Mouse (Mus musculus) MEL (cell line): ENCODE data around the gene Ehd2. TPM values are rescaled to one million over a fixed set of nuclear protein-coding genes. Genes with fewer than 3 reads are reported as not detected.
A peak's percentile ranks its signal among the peaks of the same experiment; 100 is the strongest.

Experiments used
- DNase-seq: peaks from one replicate; pipeline ENCODE4 v3.0.0; 2011; ENCODE audit warnings: low read depth, low spot score
- H3K27ac ChIP-seq: 2 replicates; pipeline ENCODE4 v1.5.1; 2012; ENCODE audit warnings: low read depth, mild to moderate bottlenecking, control low read depth, low read length, moderate library complexity; ENCODE audit not compliant: control insufficient read depth
- H3K27me3 ChIP-seq, 2 experiments: fragments of 150-350 bp in 1 of 2; sonication (generic) in 1 of 2; 2 replicates each; pipeline ENCODE4 v1.6.1; 2012; ENCODE audit warnings: low read length in 2 of 2, mild to moderate bottlenecking in 2 of 2, improper control_type of control experiment in 1 of 2, moderate library complexity in 1 of 2; ENCODE audit not compliant: insufficient read depth in 2 of 2, control insufficient read depth in 1 of 2
- H3K36me3 ChIP-seq, 2 experiments: 2 replicates each; pipeline ENCODE4 v1.6.1; 2012 to 2014; ENCODE audit warnings: low read length in 2 of 2, improper control_type of control experiment in 1 of 2, inconsistent platforms in 1 of 2, mild to moderate bottlenecking in 1 of 2; ENCODE audit not compliant: insufficient read depth in 2 of 2, control insufficient read depth in 1 of 2
- H3K4me1 ChIP-seq, 2 experiments: fragments of 150-350 bp in 1 of 2; sonication (generic) in 1 of 2; 2 replicates each; pipeline ENCODE4 v1.6.1; 2012; ENCODE audit warnings: low read length in 2 of 2, improper control_type of control experiment in 1 of 2, mild to moderate bottlenecking in 1 of 2; ENCODE audit not compliant: insufficient read depth in 2 of 2, control insufficient read depth in 1 of 2
- H3K4me3 ChIP-seq, 2 experiments: fragments of 150-350 bp in 1 of 2; sonication (generic) in 1 of 2; 2 replicates each; pipeline ENCODE4 v1.5.1; 2012; ENCODE audit warnings: low read depth in 2 of 2, low read length in 2 of 2, mild to moderate bottlenecking in 2 of 2, moderate library complexity in 2 of 2, control low read depth in 1 of 2, improper control_type of control experiment in 1 of 2; ENCODE audit not compliant: control insufficient read depth in 1 of 2, insufficient read depth in 1 of 2
- H3K79me2 ChIP-seq: 2 replicates; pipeline ENCODE4 v1.6.1; 2012; ENCODE audit warnings: mild to moderate bottlenecking, low read length, moderate library complexity; ENCODE audit not compliant: control insufficient read depth, poor library complexity, insufficient read depth
- H3K9ac ChIP-seq: 2 replicates; pipeline ENCODE4 v1.6.1; 2012; ENCODE audit warnings: low read depth, mild to moderate bottlenecking, control low read depth, low read length, moderate library complexity; ENCODE audit not compliant: control insufficient read depth, poor library complexity, severe bottlenecking
- H3K9me3 ChIP-seq: fragments of 150-350 bp; sonication (generic); replicated peaks from 2 replicates; pipeline ENCODE4 v1.6.1; 2012; ENCODE audit warnings: mild to moderate bottlenecking, low read length, improper control_type of control experiment, moderate library complexity; ENCODE audit not compliant: insufficient read depth
- BHLHE40 ChIP-seq: IDR thresholded peaks from 2 replicates; pipeline ENCODE4 v1.6.1; 2012; ENCODE audit warnings: low read depth, mild to moderate bottlenecking, inconsistent platforms, low read length, improper control_type of control experiment, borderline replicate concordance
- CHD1 ChIP-seq: IDR thresholded peaks from 2 replicates; pipeline ENCODE4 v1.6.1; 2012; ENCODE audit warnings: low read depth, mild to moderate bottlenecking, inconsistent platforms, low read length, improper control_type of control experiment
- CHD2 ChIP-seq: IDR thresholded peaks from 2 replicates; pipeline ENCODE4 v1.6.1; 2011; ENCODE audit warnings: low read length, improper control_type of control experiment
- CTCF ChIP-seq, 3 experiments: IDR thresholded peaks in 2 of 3; conservative IDR thresholded peaks in 1 of 3; 2 replicates each; pipeline ENCODE4 v1.5.1; 2011 to 2012; ENCODE audit warnings: low read length in 3 of 3, low read depth in 2 of 3, mild to moderate bottlenecking in 2 of 3, improper control_type of control experiment in 1 of 3, inconsistent platforms in 1 of 3, mixed read lengths in 1 of 3, moderate library complexity in 1 of 3; ENCODE audit not compliant: control insufficient read depth in 1 of 3, insufficient read depth in 1 of 3, poor library complexity in 1 of 3, severe bottlenecking in 1 of 3
- E2F4 ChIP-seq: IDR thresholded peaks from 2 replicates; pipeline ENCODE4 v1.6.1; 2011; ENCODE audit warnings: low read depth, low read length, improper control_type of control experiment, borderline replicate concordance
- ELF1 ChIP-seq: IDR thresholded peaks from 2 replicates; pipeline ENCODE4 v1.6.1; 2014; ENCODE audit warnings: low read depth, mild to moderate bottlenecking, inconsistent platforms, low read length, improper control_type of control experiment, moderate library complexity
- EP300 ChIP-seq, 2 experiments: IDR thresholded peaks; 2 replicates each; pipeline ENCODE4 v1.6.1; 2011; ENCODE audit warnings: improper control_type of control experiment in 2 of 2, low read length in 2 of 2, low read depth in 1 of 2, mild to moderate bottlenecking in 1 of 2
- ETS1 ChIP-seq: IDR thresholded peaks from 2 replicates; pipeline ENCODE4 v1.6.1; 2012; ENCODE audit warnings: low read depth, mild to moderate bottlenecking, inconsistent platforms, low read length, improper control_type of control experiment, moderate library complexity
- GABPA ChIP-seq: IDR thresholded peaks from 2 replicates; pipeline ENCODE4 v1.6.1; 2012; ENCODE audit warnings: low read depth, mild to moderate bottlenecking, inconsistent platforms, low read length, improper control_type of control experiment, moderate library complexity
- GATA1 ChIP-seq: IDR thresholded peaks from 2 replicates; pipeline ENCODE4 v1.6.1; 2011; ENCODE audit warnings: low read depth, low read length, improper control_type of control experiment
- HCFC1 ChIP-seq: IDR thresholded peaks from 2 replicates; pipeline ENCODE4 v1.6.1; 2012; ENCODE audit warnings: low read depth, mild to moderate bottlenecking, inconsistent platforms, low read length, improper control_type of control experiment, moderate library complexity
- JUND ChIP-seq: IDR thresholded peaks from 2 replicates; pipeline ENCODE4 v1.6.1; 2011; ENCODE audit warnings: low read depth, mild to moderate bottlenecking, improper control_type of control experiment, low read length
- KAT2A ChIP-seq: conservative IDR thresholded peaks from 2 replicates; pipeline ENCODE4 v1.6.1; 2012; ENCODE audit warnings: low read depth, low read length, improper control_type of control experiment, inconsistent platforms
- MAFK ChIP-seq: IDR thresholded peaks from 2 replicates; pipeline ENCODE4 v1.6.1; 2011; ENCODE audit warnings: low read depth, mild to moderate bottlenecking, low read length, improper control_type of control experiment, borderline replicate concordance
- MAX ChIP-seq: IDR thresholded peaks from 2 replicates; pipeline ENCODE4 v1.6.1; 2011; ENCODE audit warnings: low read length, improper control_type of control experiment
- MAZ ChIP-seq: IDR thresholded peaks from 2 replicates; pipeline ENCODE4 v1.6.1; 2012; ENCODE audit warnings: low read depth, mild to moderate bottlenecking, inconsistent platforms, low read length, improper control_type of control experiment
- MEF2A ChIP-seq: IDR thresholded peaks from 2 replicates; pipeline ENCODE4 v1.6.1; 2014; ENCODE audit warnings: low read depth, mild to moderate bottlenecking, inconsistent platforms, low read length, improper control_type of control experiment; ENCODE audit not compliant: poor library complexity, insufficient replicate concordance, severe bottlenecking; ENCODE audit errors: extremely low read depth
- MXI1 ChIP-seq: IDR thresholded peaks from 2 replicates; pipeline ENCODE4 v1.6.1; 2011; ENCODE audit warnings: mild to moderate bottlenecking, low read depth, low read length, improper control_type of control experiment
- MYB ChIP-seq: IDR thresholded peaks from 2 replicates; pipeline ENCODE4 v1.6.1; 2011; ENCODE audit warnings: mild to moderate bottlenecking, low read depth, low read length, improper control_type of control experiment
- MYC ChIP-seq: IDR thresholded peaks from 2 replicates; pipeline ENCODE4 v1.6.1; 2011; ENCODE audit warnings: low read depth, mild to moderate bottlenecking, low read length, improper control_type of control experiment, moderate library complexity
- NELFE ChIP-seq: IDR thresholded peaks from 2 replicates; pipeline ENCODE4 v1.6.1; 2011; ENCODE audit warnings: low read depth, low read length, improper control_type of control experiment
- POLR2A ChIP-seq, 2 experiments: IDR thresholded peaks; 2 replicates each; pipeline ENCODE4 v1.6.1; 2011 to 2012; ENCODE audit warnings: low read length in 2 of 2, mild to moderate bottlenecking in 2 of 2, control low read depth in 1 of 2, improper control_type of control experiment in 1 of 2, low read depth in 1 of 2, moderate library complexity in 1 of 2; ENCODE audit not compliant: control insufficient read depth in 1 of 2, insufficient read depth in 1 of 2, poor library complexity in 1 of 2
- POLR2AphosphoS2 ChIP-seq: IDR thresholded peaks from 2 replicates; pipeline ENCODE4 v1.6.1; 2011; ENCODE audit warnings: low read length, improper control_type of control experiment
- POLR2AphosphoS5 ChIP-seq: IDR thresholded peaks from 2 replicates; pipeline ENCODE4 v1.6.1; 2012; ENCODE audit warnings: low read depth, borderline replicate concordance, mild to moderate bottlenecking, inconsistent platforms, low read length, moderate library complexity, mixed read lengths
- RAD21 ChIP-seq: IDR thresholded peaks from 2 replicates; pipeline ENCODE4 v1.6.1; 2011; ENCODE audit warnings: mild to moderate bottlenecking, low read depth, low read length, improper control_type of control experiment
- RCOR1 ChIP-seq: IDR thresholded peaks from 2 replicates; pipeline ENCODE4 v1.6.1; 2012; ENCODE audit warnings: low read depth, mild to moderate bottlenecking, inconsistent platforms, low read length, improper control_type of control experiment
- SMC3 ChIP-seq: IDR thresholded peaks from 2 replicates; pipeline ENCODE4 v1.6.1; 2011; ENCODE audit warnings: low read depth, low read length, improper control_type of control experiment
- TAL1 ChIP-seq: IDR thresholded peaks from 2 replicates; pipeline ENCODE4 v1.6.1; 2012; ENCODE audit warnings: mild to moderate bottlenecking, inconsistent platforms, low read length, moderate library complexity, mixed read lengths
- TCF12 ChIP-seq: IDR thresholded peaks from 2 replicates; pipeline ENCODE4 v1.6.1; 2014; ENCODE audit warnings: low read depth, mild to moderate bottlenecking, inconsistent platforms, low read length, improper control_type of control experiment, moderate library complexity
- UBTF ChIP-seq: IDR thresholded peaks from 2 replicates; pipeline ENCODE4 v1.6.1; 2012; ENCODE audit warnings: low read depth, mild to moderate bottlenecking, inconsistent platforms, low read length, improper control_type of control experiment, moderate library complexity, borderline replicate concordance; ENCODE audit not compliant: insufficient read depth
- USF1 ChIP-seq: IDR thresholded peaks from 2 replicates; pipeline ENCODE4 v1.6.1; 2014; ENCODE audit warnings: low read depth, mild to moderate bottlenecking, inconsistent platforms, low read length, improper control_type of control experiment, moderate library complexity
- USF2 ChIP-seq, 2 experiments: IDR thresholded peaks; 2 replicates each; pipeline ENCODE4 v1.6.1; 2011 to 2012; ENCODE audit warnings: improper control_type of control experiment in 2 of 2, low read length in 2 of 2, borderline replicate concordance in 1 of 2, inconsistent platforms in 1 of 2, low read depth in 1 of 2, mild to moderate bottlenecking in 1 of 2; ENCODE audit not compliant: insufficient read depth in 1 of 2
- ZKSCAN1 ChIP-seq: IDR thresholded peaks from 2 replicates; pipeline ENCODE4 v1.6.1; 2012; ENCODE audit warnings: low read depth, mild to moderate bottlenecking, inconsistent platforms, low read length, improper control_type of control experiment, moderate library complexity
- ZMIZ1 ChIP-seq: IDR thresholded peaks from 2 replicates; pipeline ENCODE4 v1.6.1; 2012; ENCODE audit warnings: low read depth, mild to moderate bottlenecking, inconsistent platforms, low read length, improper control_type of control experiment, moderate library complexity
- ZNF384 ChIP-seq: IDR thresholded peaks from 2 replicates; pipeline ENCODE4 v1.6.1; 2012; ENCODE audit warnings: low read depth, mild to moderate bottlenecking, inconsistent platforms, low read length, improper control_type of control experiment
- polyA plus RNA-seq, 2 experiments: library from polyadenylated mRNA; stranded (reverse) in 1 of 2; unstranded in 1 of 2; fragments of >175 nt in 1 of 2; fragments of >200 nt in 1 of 2; gene quantifications; 2 replicates each; pipeline versions ENCODE4 v1.2.1 to v1.2.4; 2012; ENCODE audit warnings: low replicate concordance in 2 of 2, low read depth in 1 of 2; ENCODE audit not compliant: insufficient read length in 2 of 2, insufficient read depth in 1 of 2, missing spikeins in 1 of 2
- total RNA-seq: library from RNA; depleted of rRNA; stranded (reverse); fragments of 300-350 nt; gene quantifications from 2 replicates; pipeline ENCODE4 v1.2.3, GENCODE M21; 2012

Ehd2 gene
- total and polyA plus RNA-seq, 3 experiments = 3.2 to 6.2 TPM; not detected in 1

DNA sequence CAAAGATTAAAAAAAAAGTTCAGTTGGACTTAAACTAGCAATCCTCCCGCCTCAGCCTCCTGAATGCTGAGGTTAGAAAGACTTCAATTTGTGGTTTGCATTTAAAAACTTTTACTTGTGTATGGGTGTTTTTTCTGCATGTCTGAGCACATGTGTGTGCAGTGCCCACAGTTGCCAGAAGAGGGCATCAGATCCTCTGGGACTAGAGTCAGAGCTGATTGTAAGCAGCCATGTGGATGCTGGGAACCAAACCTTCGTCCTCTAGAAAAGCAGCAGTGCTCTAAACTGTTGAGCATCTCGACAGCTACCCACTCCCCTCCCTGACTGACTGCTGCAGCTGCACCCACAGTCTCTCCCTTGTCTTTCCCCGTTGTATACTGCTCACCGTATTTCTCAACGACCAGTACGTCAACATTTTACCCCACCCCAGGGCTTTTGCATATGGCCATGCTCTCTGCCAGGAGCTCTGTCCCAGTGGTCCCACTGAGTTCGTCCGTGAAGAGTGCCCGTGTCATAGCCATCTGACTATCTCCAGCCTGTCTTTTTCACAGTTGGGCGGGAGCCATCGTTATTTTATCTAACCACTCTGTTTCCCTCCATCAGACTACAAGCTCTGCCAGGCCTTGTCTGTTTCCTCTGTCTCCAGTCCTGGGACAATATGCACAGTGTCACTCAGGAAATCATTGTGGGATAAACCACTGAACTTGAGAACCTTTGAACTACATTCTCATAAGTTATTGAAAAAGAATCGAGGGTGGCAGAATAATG lies 13.9 kb downstream of the Ehd2 start:
- Histone ChIP-seq H3K4me1 (peaks cover 0 to 48% of the 10 kb centered on the region in 2 experiments; a peak in 3 of 4 replicates), H3K79me2 (no peaks in the 10 kb centered on the region), H3K27ac (peak overlapping the region; percentile 82), H3K27me3 (no peaks in the 10 kb centered on the region), H3K9me3 (no peaks in the 10 kb centered on the region), H3K36me3 (peaks cover 0 to 36% of the 10 kb centered on the region in 2 experiments; a peak in 2 of 4 replicates), H3K4me3 (peak overlapping the region in 1 of 2 experiments; percentile 2; a peak in 1 of 4 replicates), H3K9ac (peak overlapping the region; percentile 11; the same call in 1 of the 2 replicates)
- DNase-seq = peak; percentile 90
- TF ChIP-seq GABPA = no peak
- TF ChIP-seq MAZ = no peak
- peak; percentile 94 for TF ChIP-seq MYC
- TF ChIP-seq RCOR1 = peak; percentile 6; the same call in 1 of the 2 replicates
- no peak for TF ChIP-seq USF2 (IDR thresholded peaks at IDR 0.05; ENCODE audit: borderline replicate concordance in 1 of 2, insufficient read depth in 1 of 2, low read depth in 1 of 2, low read length in 2 of 2)
- TF ChIP-seq ELF1 = no peak
- TF ChIP-seq MEF2A = no peak
- no peak for TF ChIP-seq UBTF
- no peak for TF ChIP-seq JUND
- TF ChIP-seq SMC3 = peak; percentile 63
- no peak for TF ChIP-seq POLR2AphosphoS2
- 0 out of 2 replicates have a peak, but pooled peaks have one; percentile 44 for TF ChIP-seq TAL1
- TF ChIP-seq KAT2A = no peak
- peak; percentile 57 to 84 for TF ChIP-seq EP300 (IDR thresholded peaks at IDR 0.05; ENCODE audit: low read depth in 1 of 2, low read length in 2 of 2)
- TF ChIP-seq CHD1 = no peak
- 0 out of 2 replicates have a peak, but pooled peaks have one; percentile 23 for TF ChIP-seq E2F4
- TF ChIP-seq POLR2A (IDR thresholded peaks at IDR 0.05; ENCODE audit: control insufficient read depth in 1 of 2, insufficient read depth in 1 of 2, low read depth in 1 of 2, low read length in 2 of 2, poor library complexity in 1 of 2) = no peak; a peak in 1 of 4 replicates
- TF ChIP-seq GATA1 = peak; percentile 59; the same call in 1 of the 2 replicates
- 0 out of 2 replicates have a peak, but pooled peaks have one; percentile 17 for TF ChIP-seq ZMIZ1
- TF ChIP-seq CHD2 = no peak
- TF ChIP-seq ZKSCAN1 = no peak
- TF ChIP-seq POLR2AphosphoS5 = no peak
- TF ChIP-seq MYB = peak; percentile 76
- peak; percentile 48 for TF ChIP-seq RAD21
- no peak; the same call in 1 of the 2 replicates for TF ChIP-seq NELFE
- peak; percentile 59; the same call in 1 of the 2 replicates for TF ChIP-seq ETS1
- peak; percentile 74 for TF ChIP-seq TCF12
- no peak for TF ChIP-seq MAFK
- no peak for TF ChIP-seq HCFC1
- TF ChIP-seq ZNF384 = 0 out of 2 replicates have a peak, but pooled peaks have one; percentile 34
- peak; percentile 77 for TF ChIP-seq MAX
- TF ChIP-seq USF1 = no peak
- TF ChIP-seq MXI1 = peak; percentile 49
- no peak for TF ChIP-seq BHLHE40
- peak; percentile 75 to 83 (median 75) for TF ChIP-seq CTCF (IDR thresholded peaks at IDR 0.05 in 2 of 3, conservative IDR thresholded peaks at IDR 0.05 in 1 of 3; ENCODE audit: control insufficient read depth in 1 of 3, insufficient read depth in 1 of 3, low read depth in 2 of 3, low read length in 3 of 3, poor library complexity in 1 of 3, severe bottlenecking in 1 of 3)
